27 mouse cellular contexts compared by ENCODE assay signal in genomic region chr11:35293197-35293596, GRCm38 (mm10).
DNase-seq lines count a peak whose midpoint lies in the region; ATAC-seq and TF ChIP-seq lines count a peak whose summit lies in the region.
"Had no signal": no experiment of that assay in that cellular context is flagged by ENCODE, and none has a peak within 500 bp of the region (broad histone marks: within the 10 kb centered on the region; RNA-seq: fewer than 3 reads in every experiment).

No protein-coding gene starts in this region.

- no peak overlapping the region for H3K9ac ChIP-seq in embryonic facial prominence, embryonic 14.5 days (ENCODE audit: low read depth, low read length)
- no peak overlapping the region for H3K9ac ChIP-seq in heart, embryonic 12.5 days
- H3K9ac ChIP-seq: hindbrain, embryonic 15.5 days; intestine, embryonic 15.5 days; neural tube, embryonic 15.5 days had no signal

- no peak overlapping the region for H3K4me3 ChIP-seq in embryonic facial prominence, embryonic 14.5 days (ENCODE audit: low read depth, low read length)
- no peak overlapping the region for H3K4me3 ChIP-seq in embryonic facial prominence, embryonic 10.5 days
- no peak overlapping the region for H3K4me3 ChIP-seq in layer of hippocampus, adult 2 months
- H3K4me3 ChIP-seq in heart, embryonic 12.5 days: no peak overlapping the region
- no peak overlapping the region for H3K4me3 ChIP-seq in left cerebral cortex, adult 2 months
- H3K4me3 ChIP-seq: forebrain, embryonic 10.5 days; gastrocnemius, adult 2 months; hindbrain, embryonic 15.5 days; intestine, embryonic 15.5 days; myocyte; neural tube, embryonic 15.5 days had no signal

- H3K36me3 ChIP-seq in embryonic facial prominence, embryonic 14.5 days (ENCODE audit: control insufficient read depth, insufficient read depth, low read length): no peaks in the 10 kb centered on the region
- H3K36me3 ChIP-seq in embryonic facial prominence, embryonic 10.5 days (replicated peaks): no peaks in the 10 kb centered on the region
- no peaks in the 10 kb centered on the region for H3K36me3 ChIP-seq in heart, embryonic 12.5 days
- H3K36me3 ChIP-seq: forebrain, embryonic 10.5 days; hindbrain, embryonic 15.5 days; intestine, embryonic 15.5 days; neural tube, embryonic 15.5 days had no signal

- WGBS in embryonic facial prominence, embryonic 14.5 days: 53% methylated on average over 5 of the region's 5 CpGs
- WGBS in embryonic facial prominence, embryonic 10.5 days: 79% methylated on average over 5 of the region's 5 CpGs
- 19% methylated on average over 5 of the region's 5 CpGs for WGBS in heart, embryonic 12.5 days

- H3K4me2 ChIP-seq in embryonic facial prominence, embryonic 14.5 days (ENCODE audit: low read depth, low read length): no peak overlapping the region
- peak overlapping the region; percentile 12 for H3K4me2 ChIP-seq in heart, embryonic 12.5 days
- H3K4me2 ChIP-seq: hindbrain, embryonic 15.5 days; intestine, embryonic 15.5 days; neural tube, embryonic 15.5 days had no signal

- H3K9me3 ChIP-seq in embryonic facial prominence, embryonic 14.5 days (ENCODE audit: control insufficient read depth, low read length): no peaks in the 10 kb centered on the region
- no peaks in the 10 kb centered on the region for H3K9me3 ChIP-seq in embryonic facial prominence, embryonic 10.5 days
- H3K9me3 ChIP-seq in heart, embryonic 12.5 days (replicated peaks): no peaks in the 10 kb centered on the region
- H3K9me3 ChIP-seq: forebrain, embryonic 10.5 days; hindbrain, embryonic 15.5 days; intestine, embryonic 15.5 days; neural tube, embryonic 15.5 days had no signal

- H3K4me1 ChIP-seq in embryonic facial prominence, embryonic 14.5 days (ENCODE audit: control insufficient read depth, insufficient read depth, low read length): 0 out of 2 replicates have a peak, but pooled peaks cover 12% of the 10 kb centered on the region
- peaks cover 33% of the 10 kb centered on the region for H3K4me1 ChIP-seq in embryonic facial prominence, embryonic 10.5 days
- peaks cover 43% of the 10 kb centered on the region for H3K4me1 ChIP-seq in heart, embryonic 12.5 days (replicated peaks)
- H3K4me1 ChIP-seq: intestine, embryonic 15.5 days; megakaryocyte, embryonic 14.5 days had no signal

- H3K27me3 ChIP-seq in embryonic facial prominence, embryonic 14.5 days (replicated peaks; ENCODE audit: control insufficient read depth, insufficient read depth, low read length): no peaks in the 10 kb centered on the region
- no peaks in the 10 kb centered on the region for H3K27me3 ChIP-seq in embryonic facial prominence, embryonic 10.5 days (replicated peaks; ENCODE audit: low read depth, poor library complexity, severe bottlenecking)
- H3K27me3 ChIP-seq in heart, embryonic 12.5 days (replicated peaks): no peaks in the 10 kb centered on the region
- H3K27me3 ChIP-seq: intestine, embryonic 15.5 days; megakaryocyte, embryonic 14.5 days had no signal

- intact Hi-C loops in heart, postnatal 14 days (cut with DNase I): no loop called here
- intact Hi-C loops in left cerebral cortex, adult 2 months (cut with DNase I): no loop called here

- TF ChIP-seq CTCF in layer of hippocampus, adult 2 months (conservative IDR thresholded peaks at IDR 0.05): no peak
- no peak for TF ChIP-seq CTCF in left cerebral cortex, adult 2 months (IDR thresholded peaks at IDR 0.05)

- ATAC-seq in embryonic facial prominence, embryonic 14.5 days (ENCODE audit: low read depth): 0 out of 2 replicates have a peak, but pooled peaks have one; percentile 47
- ATAC-seq in heart, embryonic 12.5 days (ENCODE audit: insufficient number of reproducible peaks, low FRiP score): 0 out of 2 replicates have a peak, but pooled peaks have one; percentile 43
- ATAC-seq: activated CD4-positive, CD25-positive, alpha-beta regulatory T cell, adult 4 months; CD4-positive, CD25-positive, alpha-beta regulatory T cell, adult 4 months; intestine, embryonic 15.5 days had no signal

- no peak overlapping the region for H3K27ac ChIP-seq in embryonic facial prominence, embryonic 14.5 days (replicated peaks; ENCODE audit: low read depth, low read length)
- H3K27ac ChIP-seq in embryonic facial prominence, embryonic 10.5 days (replicated peaks): no peak overlapping the region
- H3K27ac ChIP-seq in layer of hippocampus, adult 2 months: peak overlapping the region; percentile 18; the same call in 1 of the 2 replicates
- H3K27ac ChIP-seq in heart, embryonic 12.5 days (ENCODE audit: poor library complexity, severe bottlenecking): peak overlapping the region; percentile 53
- no peak overlapping the region for H3K27ac ChIP-seq in left cerebral cortex, adult 2 months
- H3K27ac ChIP-seq: forebrain, embryonic 10.5 days; gastrocnemius, adult 2 months; hindbrain, embryonic 15.5 days; intestine, embryonic 15.5 days; neural tube, embryonic 15.5 days had no signal

- no peak for DNase-seq in embryonic facial prominence, embryonic 14.5 days (ENCODE audit: low spot score)
- DNase-seq in embryonic facial prominence, embryonic 10.5 days (ENCODE audit: low spot score): no peak
- no peak for DNase-seq in layer of hippocampus, adult 2 months (ENCODE audit: low spot score in 2 of 2)
- no peak for DNase-seq in layer of hippocampus, postnatal 25 days (ENCODE audit: extremely low spot score in 1 of 2, low spot score in 1 of 2)
- DNase-seq in heart, postnatal 14 days: peak; percentile 54 to 81
- no peak for DNase-seq in embryo, embryonic 10.5 days (ENCODE audit: low spot score)
- no peak for DNase-seq in left cerebral cortex, adult 2 months (ENCODE audit: extremely low spot score in 1 of 2, low spot score in 2 of 2)
- DNase-seq: adrenal gland, postnatal 14 days; cerebellum, adult 11 months; cerebellum, postnatal 10 days; embryo, embryonic 11 days; gastrocnemius, adult 2 months; kidney, postnatal 25 days; liver; lung, postnatal 14 days; midbrain, embryonic 14.5 days; right cerebral cortex, postnatal 4 days; thymus, adult 2 months had no signal

Comparison
In these comparisons a context has a peak if more than half of its experiments do, and no peak if none do; other contexts are left out.
1. DNase-seq: peak in heart, postnatal 14 days (2 of 2); none in embryonic facial prominence, embryonic 14.5 days (single experiment), embryonic facial prominence, embryonic 10.5 days (single experiment), layer of hippocampus, adult 2 months (0 of 2), layer of hippocampus, postnatal 25 days (0 of 2), embryo, embryonic 10.5 days (single experiment) and left cerebral cortex, adult 2 months (0 of 2).
2. H3K27ac ChIP-seq: peak in layer of hippocampus, adult 2 months (single experiment) and heart, embryonic 12.5 days (single experiment); none in embryonic facial prominence, embryonic 14.5 days (single experiment), embryonic facial prominence, embryonic 10.5 days (single experiment) and left cerebral cortex, adult 2 months (single experiment).